8 mouse cellular contexts compared by ENCODE assay signal in the genomic region with DNA sequence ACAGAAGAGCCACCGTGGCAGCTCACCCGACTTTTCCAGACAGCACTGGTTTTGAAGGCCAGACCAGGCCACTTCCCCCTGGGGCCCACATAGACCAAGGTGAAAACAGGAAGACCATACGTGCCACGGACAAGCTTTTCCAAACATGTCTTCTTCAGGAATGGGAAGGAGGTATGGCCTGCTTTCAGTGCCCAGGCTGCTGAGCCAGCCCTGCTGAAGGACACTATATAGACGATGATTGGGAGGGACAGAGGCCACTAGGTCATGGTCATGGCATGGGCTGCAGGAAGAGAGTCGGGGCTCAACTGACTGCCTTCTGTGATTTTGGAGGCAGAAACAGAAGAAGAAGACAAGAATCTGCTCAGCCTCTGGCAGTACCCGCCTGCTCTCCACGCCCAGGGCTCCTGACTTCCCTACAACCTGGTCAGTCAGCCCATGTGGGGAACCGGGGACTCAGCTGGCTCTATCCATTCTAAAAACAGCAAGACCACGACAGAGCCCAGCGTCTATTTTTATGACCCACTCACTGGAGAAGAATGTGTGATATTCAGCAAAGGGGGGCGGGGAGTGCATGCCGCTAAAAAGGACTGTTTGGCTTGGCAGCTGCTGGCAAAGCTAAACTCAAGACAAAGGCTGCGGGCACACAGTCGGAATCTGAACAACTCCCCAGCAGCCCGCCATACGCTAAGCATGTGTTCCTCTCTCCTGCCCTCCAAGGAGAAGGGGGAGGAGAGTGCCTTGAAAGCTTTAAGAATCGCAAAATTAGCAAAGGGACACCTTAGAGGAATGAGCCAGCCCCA. TPM values are rescaled to one million over a fixed set of nuclear protein-coding genes. Genes with fewer than 3 reads are reported as not detected.
DNase-seq lines count a peak whose midpoint lies in the region; ATAC-seq and TF ChIP-seq lines count a peak whose summit lies in the region.

No protein-coding gene starts in this region.

- peak overlapping the region; percentile 9; the same call in 1 of the 2 replicates for H3K27ac ChIP-seq in forebrain, embryonic 10.5 days
- H3K27ac ChIP-seq in forebrain, embryonic 11.5 days (ENCODE audit: low read depth, low read length): no peak overlapping the region
- peak overlapping the region; percentile 97 for H3K27ac ChIP-seq in heart, embryonic 11.5 days (ENCODE audit: low read depth, low read length)
- H3K27ac ChIP-seq in kidney, postnatal 0 days: peak overlapping the region; percentile 71
- H3K27ac ChIP-seq in small intestine, adult 2 months (ENCODE audit: insufficient read depth, low read depth, low read length): 0 out of 2 replicates have a peak overlapping the region, but pooled peaks have one; percentile 1

- no peak for TF ChIP-seq POLR2A in small intestine, adult 2 months (IDR thresholded peaks at IDR 0.05; ENCODE audit: low read depth, low read length)

- H3K36me3 ChIP-seq in forebrain, embryonic 10.5 days (replicated peaks): peaks cover 45% of the 10 kb centered on the region
- no peaks in the 10 kb centered on the region for H3K36me3 ChIP-seq in forebrain, embryonic 11.5 days (ENCODE audit: control insufficient read depth, insufficient read depth, low read length)
- H3K36me3 ChIP-seq in heart, embryonic 11.5 days (ENCODE audit: control insufficient read depth, insufficient read depth, low read length): peaks cover 4% of the 10 kb centered on the region
- H3K36me3 ChIP-seq in kidney, postnatal 0 days (ENCODE audit: insufficient read depth, low read length): 0 out of 2 replicates have a peak, but pooled peaks cover 12% of the 10 kb centered on the region
- peaks cover 5% of the 10 kb centered on the region for H3K36me3 ChIP-seq in small intestine, adult 2 months (ENCODE audit: control insufficient read depth, insufficient read depth, low read length)

- ATAC-seq in forebrain, embryonic 11.5 days (replicated peaks; ENCODE audit: low FRiP score): no peak
- ATAC-seq in heart, embryonic 11.5 days (replicated peaks; ENCODE audit: insufficient number of reproducible peaks, low FRiP score, low TSS enrichment): peak; percentile 76
- ATAC-seq in kidney, postnatal 0 days (replicated peaks; ENCODE audit: low FRiP score, low read depth): peak; percentile 30; the same call in 1 of the 2 replicates

- H3K4me2 ChIP-seq in forebrain, embryonic 11.5 days (ENCODE audit: low read depth, low read length, severe bottlenecking): no peak overlapping the region
- H3K4me2 ChIP-seq in heart, embryonic 11.5 days: peak overlapping the region; percentile 43
- peak overlapping the region; percentile 19 for H3K4me2 ChIP-seq in kidney, postnatal 0 days (ENCODE audit: low read length)

- DNase-seq in forebrain, embryonic 10.5 days (ENCODE audit: extremely low spot score, low spot score): no peak
- DNase-seq in forebrain, embryonic 11.5 days (ENCODE audit: low spot score): no peak
- peak; percentile 91 for DNase-seq in brain, adult 2 months (ENCODE audit: low read depth, low spot score)
- DNase-seq in kidney, postnatal 0 days (ENCODE audit: low spot score): peak; percentile 80
- peak; percentile 87 for DNase-seq in lung, postnatal 10 days
- DNase-seq in c-Kit-positive CD71-positive TER-119-positive erythroid progenitor cells, embryonic 14.5 days (ENCODE audit: low spot score): no peak

- no peak for TF ChIP-seq CTCF in kidney, postnatal 0 days (IDR thresholded peaks at IDR 0.05; ENCODE audit: low read depth)
- no peak for TF ChIP-seq CTCF in small intestine, adult 2 months (IDR thresholded peaks at IDR 0.05; ENCODE audit: extremely low read depth, insufficient read length, insufficient replicate concordance, low read depth, low read length)

- H3K4me3 ChIP-seq in forebrain, embryonic 10.5 days: no peak overlapping the region
- H3K4me3 ChIP-seq in forebrain, embryonic 11.5 days (ENCODE audit: low read depth, low read length): no peak overlapping the region
- H3K4me3 ChIP-seq in heart, embryonic 11.5 days (ENCODE audit: low read depth, low read length): no peak overlapping the region
- no peak overlapping the region for H3K4me3 ChIP-seq in kidney, postnatal 0 days (replicated peaks; ENCODE audit: low read depth, low read length)
- H3K4me3 ChIP-seq in small intestine, adult 2 months (ENCODE audit: low read depth, low read length): no peak overlapping the region

- no peaks in the 10 kb centered on the region for H3K9me3 ChIP-seq in forebrain, embryonic 10.5 days
- no peaks in the 10 kb centered on the region for H3K9me3 ChIP-seq in forebrain, embryonic 11.5 days (ENCODE audit: control insufficient read depth, low read length)
- H3K9me3 ChIP-seq in heart, embryonic 11.5 days (replicated peaks; ENCODE audit: control insufficient read depth, low read length): no peaks in the 10 kb centered on the region
- H3K9me3 ChIP-seq in kidney, postnatal 0 days (replicated peaks; ENCODE audit: low read length): no peaks in the 10 kb centered on the region

- no peak overlapping the region for H3K9ac ChIP-seq in forebrain, embryonic 11.5 days (ENCODE audit: low read length)
- peak overlapping the region; percentile 47 for H3K9ac ChIP-seq in heart, embryonic 11.5 days (ENCODE audit: low read depth, low read length)
- no peak overlapping the region for H3K9ac ChIP-seq in kidney, postnatal 0 days (ENCODE audit: low read depth, low read length)

- H3K27me3 ChIP-seq in forebrain, embryonic 10.5 days (ENCODE audit: poor library complexity, severe bottlenecking): no peaks in the 10 kb centered on the region
- no peaks in the 10 kb centered on the region for H3K27me3 ChIP-seq in forebrain, embryonic 11.5 days (ENCODE audit: control insufficient read depth, insufficient read depth, low read length)
- no peaks in the 10 kb centered on the region for H3K27me3 ChIP-seq in heart, embryonic 11.5 days (ENCODE audit: control insufficient read depth, insufficient read depth, low read length)
- H3K27me3 ChIP-seq in kidney, postnatal 0 days (ENCODE audit: insufficient read depth, low read length): no peaks in the 10 kb centered on the region
- H3K27me3 ChIP-seq in small intestine, adult 2 months (ENCODE audit: control insufficient read depth, insufficient read depth, low read length): no peaks in the 10 kb centered on the region

- H3K4me1 ChIP-seq in forebrain, embryonic 10.5 days: peaks cover 20% of the 10 kb centered on the region
- H3K4me1 ChIP-seq in forebrain, embryonic 11.5 days (replicated peaks; ENCODE audit: control insufficient read depth, insufficient read depth, low read length): 0 out of 2 replicates have a peak, but pooled peaks cover 2% of the 10 kb centered on the region
- peaks cover 43% of the 10 kb centered on the region for H3K4me1 ChIP-seq in heart, embryonic 11.5 days (ENCODE audit: control insufficient read depth, insufficient read depth, low read length)
- H3K4me1 ChIP-seq in kidney, postnatal 0 days (replicated peaks; ENCODE audit: insufficient read depth, low read length): peaks cover 24% of the 10 kb centered on the region
- peaks cover 4% of the 10 kb centered on the region; the same call in 1 of the 2 replicates for H3K4me1 ChIP-seq in small intestine, adult 2 months (ENCODE audit: control insufficient read depth, insufficient read depth, insufficient read length, low read length)

- 87% methylated on average over 18 of the region's 18 CpGs for WGBS in forebrain, embryonic 10.5 days
- 73% methylated on average over 18 of the region's 18 CpGs for WGBS in forebrain, embryonic 11.5 days
- 29% methylated on average over 18 of the region's 18 CpGs for WGBS in heart, embryonic 11.5 days (ENCODE audit: insufficient replicate concordance)
- 27% methylated on average over 18 of the region's 18 CpGs for WGBS in kidney, postnatal 0 days
- WGBS in small intestine, adult 2 months: 53% methylated on average over 18 of the region's 18 CpGs

RNA-seq across cellular contexts. Expression of a gene that starts 19.4 kb away (rescaled TPM):
- polyA plus RNA-seq in forebrain, embryonic 10.5 days (2016; fragmentation: Nextera tagmentation; extraction: Ambion mirVana): 17.9 and 18.2 TPM in 2 replicates
- polyA plus RNA-seq in forebrain, embryonic 11.5 days (2014; fragmentation: Nextera tagmentation; extraction: Ambion mirVana): 23.5 and 26.6 TPM in 2 replicates
- polyA plus RNA-seq in heart, embryonic 11.5 days (2014; fragmentation: Nextera tagmentation; extraction: Ambion mirVana): 38.4 and 42.9 TPM in 2 replicates
- 30.2 and 32.0 TPM in 2 replicates for polyA plus RNA-seq in kidney, postnatal 0 days (2015; fragmentation: Nextera tagmentation; extraction: Ambion mirVana)
- polyA plus RNA-seq in small intestine, adult 2 months (2012; rRNA removed): 11.7 and 35.0 TPM in 2 replicates

Comparison
In these comparisons a context has a peak if more than half of its experiments do, and no peak if none do; other contexts are left out.
1. DNase-seq: peak in brain, adult 2 months (single experiment), kidney, postnatal 0 days (single experiment) and lung, postnatal 10 days (single experiment); none in forebrain, embryonic 10.5 days (single experiment), forebrain, embryonic 11.5 days (single experiment) and c-Kit-positive CD71-positive TER-119-positive erythroid progenitor cells, embryonic 14.5 days (single experiment).